Mouse (Mus musculus) stomach, embryonic 15.5 days (tissue): ENCODE results near the gene Usp22. TPM values are rescaled to one million over a fixed set of nuclear protein-coding genes. Genes with fewer than 3 reads are reported as not detected.
"Not testable (repeated sequence)": the region's sequence is repeated elsewhere in the genome, so short reads cannot be mapped to it uniquely, and the experiment has no call there.

Source experiments
- ATAC-seq: fragments of 200-750 bp; cut with Nextera tagmentation; 2 replicates; pipeline ENCODE4 v1.8.0; 2017; ENCODE audit warnings: low read depth, moderate number of reproducible peaks, moderate TSS enrichment; ENCODE audit not compliant: insufficient read depth, low FRiP score
- H3K27ac ChIP-seq: fragments of 300-500 bp; sonication (generic); 2 replicates; pipeline ENCODE4 v1.5.1; 2015; ENCODE audit warnings: mild to moderate bottlenecking, inconsistent platforms
- H3K27me3 ChIP-seq: fragments of 300-500 bp; sonication (generic); replicated peaks from 2 replicates; pipeline ENCODE4 v1.6.1; 2015; ENCODE audit warnings: inconsistent platforms
- H3K36me3 ChIP-seq: fragments of 300-500 bp; sonication (generic); 2 replicates; pipeline ENCODE4 v1.6.1; 2015; ENCODE audit warnings: inconsistent platforms
- H3K4me1 ChIP-seq: fragments of 300-500 bp; sonication (generic); 2 replicates; pipeline ENCODE4 v1.6.1; 2015; ENCODE audit warnings: inconsistent platforms
- H3K4me2 ChIP-seq: fragments of 300-500 bp; sonication (generic); 2 replicates; pipeline ENCODE4 v1.6.1; 2015; ENCODE audit warnings: mild to moderate bottlenecking, inconsistent platforms
- H3K4me3 ChIP-seq: fragments of 300-500 bp; sonication (generic); replicated peaks from 2 replicates; pipeline ENCODE4 v1.5.1; 2015; ENCODE audit warnings: inconsistent platforms
- H3K9ac ChIP-seq: fragments of 300-500 bp; sonication (generic); 2 replicates; pipeline ENCODE4 v1.6.1; 2015; ENCODE audit warnings: inconsistent platforms
- H3K9me3 ChIP-seq: fragments of 300-500 bp; sonication (generic); 2 replicates; pipeline ENCODE4 v1.6.1; 2016; ENCODE audit warnings: inconsistent platforms
- WGBS: fragments of 180-500 bp; shearing (Covaris S2); methylation state at CpG from one replicate; pipeline ENCODE4 v1.1.7; 2015; 5-methylcytosine and 5-hydroxymethylcytosine counted together
- polyA plus RNA-seq: library from polyadenylated mRNA; unstranded; fragments of >200 nt; fragmentation: Nextera tagmentation; extraction: Ambion mirVana; gene quantifications from 2 replicates; pipeline ENCODE4 v1.2.1, GENCODE M21; 2015

The Usp22 gene
- polyA plus RNA-seq, 1 experiment from 2014 or later, result 92.9 TPM

DNA sequence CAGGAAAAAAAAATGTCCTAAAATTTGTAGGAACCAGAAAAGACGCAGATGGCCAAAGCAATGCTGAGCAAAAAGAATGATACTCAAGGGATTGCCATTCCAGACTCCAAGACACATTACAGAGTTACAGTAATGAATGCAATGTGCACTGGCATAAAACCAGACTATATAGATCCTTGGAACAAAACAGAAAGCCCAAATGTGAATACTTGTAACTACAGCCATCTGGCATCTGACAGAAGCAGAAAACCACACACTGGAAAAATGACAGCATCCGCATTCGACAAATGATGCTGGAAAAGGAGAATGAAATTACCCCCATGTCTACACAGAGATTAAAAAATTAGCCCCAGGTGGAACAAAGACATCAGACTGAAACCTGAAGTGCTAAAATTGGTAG is 5.5 kb upstream of the Usp22 start:
- Histone ChIP-seq H3K4me1 (0 out of 2 replicates have a peak, but pooled peaks cover 4% of the 10 kb centered on the region), H3K27ac (no peak overlapping the region), H3K4me3 (no peak overlapping the region), H3K27me3 (no peaks in the 10 kb centered on the region), H3K36me3 (no peaks in the 10 kb centered on the region), H3K4me2 (no peak overlapping the region), H3K9ac (no peak overlapping the region), H3K9me3 (no peaks in the 10 kb centered on the region)
- WGBS, result 85% methylated on average over 3 of the region's 3 CpGs
- no peak for ATAC-seq

- no peaks in the 10 kb centered on the region for H3K27me3 ChIP-seq
- no peak overlapping the region for H3K4me3 ChIP-seq
- H3K9ac ChIP-seq, result no peak overlapping the region
- 77% methylated on average over 1 of the region's 1 CpGs for WGBS
- H3K27ac ChIP-seq, result no peak overlapping the region
- peaks cover 12% of the 10 kb centered on the region for H3K4me1 ChIP-seq
- H3K36me3 ChIP-seq, result no peaks in the 10 kb centered on the region
- H3K9me3 ChIP-seq, result no peaks in the 10 kb centered on the region
- no peak for ATAC-seq
- H3K4me2 ChIP-seq, result no peak overlapping the region
These were observed 1.5 kb upstream of the Usp22 start for GRCm38 (mm10) chr11:61176321-61176720.

DNA sequence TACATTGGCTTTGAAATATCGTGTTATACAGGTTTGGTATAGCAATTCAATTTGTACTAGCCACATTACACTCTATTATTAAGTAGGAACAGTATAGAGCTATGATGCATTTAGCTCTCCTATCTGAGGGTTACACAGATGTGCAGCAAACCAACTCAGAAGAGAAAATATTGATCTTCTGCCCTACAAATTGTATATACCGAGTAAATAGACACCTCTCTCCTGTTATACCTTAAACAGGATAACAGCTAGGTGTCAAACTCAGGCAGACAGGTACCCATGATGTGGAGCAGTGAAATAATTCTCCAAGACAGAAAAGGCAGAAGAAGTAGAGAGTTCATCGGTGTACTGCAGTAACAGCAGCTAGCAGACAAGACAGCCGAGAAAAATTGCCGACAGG is 923 bp upstream of the Usp22 start:
- Histone ChIP-seq H3K36me3 (no peaks in the 10 kb centered on the region), H3K4me1 (peaks cover 12% of the 10 kb centered on the region), H3K9ac (no peak overlapping the region), H3K27ac (peak overlapping the region; percentile 44; the same call in 1 of the 2 replicates), H3K4me2 (peak overlapping the region; percentile 64), H3K27me3 (no peaks in the 10 kb centered on the region), H3K9me3 (no peaks in the 10 kb centered on the region), H3K4me3 (no peak overlapping the region)
- no peak for ATAC-seq
- 74% methylated on average over 5 of the region's 5 CpGs for WGBS

- peak overlapping the region; percentile 98 for H3K27ac ChIP-seq
- H3K9me3 ChIP-seq, result no peaks in the 10 kb centered on the region
- H3K4me2 ChIP-seq, result peak overlapping the region; percentile 75
- peak overlapping the region; percentile 100 for H3K9ac ChIP-seq
- ATAC-seq, result peak; percentile 3; the same call in 1 of the 2 replicates
- peak overlapping the region; percentile 98 for H3K4me3 ChIP-seq
- peaks cover 12% of the 10 kb centered on the region for H3K4me1 ChIP-seq
- H3K27me3 ChIP-seq, result no peaks in the 10 kb centered on the region
- no peaks in the 10 kb centered on the region for H3K36me3 ChIP-seq
- WGBS, result under 1% methylated on average over 27 of the region's 28 CpGs
These were observed 499 bp downstream of the Usp22 start for GRCm38 (mm10) chr11:61174291-61174820.

DNA sequence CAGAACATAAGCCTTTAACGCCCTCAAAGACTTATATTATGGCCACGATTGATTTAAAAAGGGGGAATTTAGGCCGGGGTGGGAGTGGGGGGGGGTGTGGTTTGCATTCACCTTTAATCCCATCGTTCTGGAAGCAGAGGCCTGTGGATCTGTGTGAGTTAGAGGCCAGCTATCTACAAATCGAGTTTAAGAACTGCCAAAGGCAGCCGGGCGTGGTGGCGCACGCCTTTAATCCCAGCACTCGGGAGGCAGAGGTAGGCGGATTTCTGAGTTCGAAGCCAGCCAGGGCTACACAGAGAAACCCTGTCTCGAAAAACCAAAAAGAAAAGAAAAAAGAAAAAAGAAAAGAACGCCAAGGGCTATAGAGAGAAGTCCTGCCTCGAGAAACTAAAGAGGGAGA is 1.4 kb downstream of the Usp22 start:
- not testable (repeated sequence) for H3K9me3 ChIP-seq, H3K27ac ChIP-seq, ATAC-seq, H3K27me3 ChIP-seq, H3K9ac ChIP-seq, H3K36me3 ChIP-seq
- WGBS, result 29% methylated on average over 15 of the region's 15 CpGs
- peaks cover 12% of the 10 kb centered on the region for H3K4me1 ChIP-seq
- H3K4me2 ChIP-seq, result peak overlapping the region; percentile 75
- peak overlapping the region; percentile 98 for H3K4me3 ChIP-seq

DNA sequence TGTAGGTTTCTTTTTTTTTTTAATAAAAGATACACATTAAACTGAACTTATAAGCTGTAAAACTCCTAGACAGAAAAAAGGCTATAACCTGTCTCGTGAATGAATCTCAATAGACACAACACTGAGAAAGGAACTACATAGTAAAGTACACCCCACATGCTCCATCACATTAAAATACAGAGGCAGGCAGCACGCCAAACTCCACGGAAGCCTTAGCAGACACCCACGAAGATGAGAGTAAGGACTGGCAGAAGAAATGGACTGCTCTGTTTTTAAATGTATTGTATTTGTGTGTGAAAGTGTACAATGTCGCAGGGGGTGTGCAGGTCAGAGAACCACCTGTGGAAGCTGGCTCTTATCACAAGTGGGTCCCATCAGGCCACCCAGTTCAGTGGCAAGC is 4.7 kb downstream of the Usp22 start:
- Histone ChIP-seq H3K4me3 (no peak overlapping the region), H3K36me3 (peaks cover 25% of the 10 kb centered on the region), H3K4me1 (peaks cover 8% of the 10 kb centered on the region), H3K9me3 (no peaks in the 10 kb centered on the region), H3K9ac (no peak overlapping the region), H3K27me3 (no peaks in the 10 kb centered on the region), H3K27ac (no peak overlapping the region), H3K4me2 (no peak overlapping the region)
- ATAC-seq, result no peak
- WGBS, result 77% methylated on average over 5 of the region's 5 CpGs

DNA sequence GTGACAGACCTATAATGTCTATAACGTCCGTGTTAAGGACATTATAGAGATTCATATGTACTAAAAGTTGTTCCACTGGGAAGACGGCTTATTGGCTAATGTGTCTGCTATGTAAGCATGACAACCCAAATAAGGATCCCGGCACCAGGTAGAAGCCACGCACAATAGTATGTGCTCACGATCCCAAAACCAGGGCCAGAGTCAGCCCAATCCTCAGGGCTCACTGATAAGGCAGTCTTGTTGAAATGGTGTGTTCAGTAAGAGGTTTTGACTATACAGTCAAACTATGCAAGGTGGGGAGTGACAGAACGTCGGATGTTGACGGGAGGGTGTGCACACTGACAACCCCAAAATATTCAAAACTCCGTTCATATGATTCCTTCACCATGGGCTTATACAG is 10.0 kb downstream of the Usp22 start:
- H3K9me3 ChIP-seq, result no peaks in the 10 kb centered on the region
- H3K27me3 ChIP-seq, result no peaks in the 10 kb centered on the region
- whole genome bisulfite sequencing, result 93% methylated on average over 10 of the region's 10 CpGs
- H3K4me1 ChIP-seq, result no peaks in the 10 kb centered on the region
- no peak overlapping the region for H3K4me2 ChIP-seq
- no peak overlapping the region for H3K9ac ChIP-seq
- ATAC-seq, result no peak
- H3K4me3 ChIP-seq, result no peak overlapping the region
- H3K27ac ChIP-seq, result no peak overlapping the region
- peaks cover 67% of the 10 kb centered on the region for H3K36me3 ChIP-seq

DNA sequence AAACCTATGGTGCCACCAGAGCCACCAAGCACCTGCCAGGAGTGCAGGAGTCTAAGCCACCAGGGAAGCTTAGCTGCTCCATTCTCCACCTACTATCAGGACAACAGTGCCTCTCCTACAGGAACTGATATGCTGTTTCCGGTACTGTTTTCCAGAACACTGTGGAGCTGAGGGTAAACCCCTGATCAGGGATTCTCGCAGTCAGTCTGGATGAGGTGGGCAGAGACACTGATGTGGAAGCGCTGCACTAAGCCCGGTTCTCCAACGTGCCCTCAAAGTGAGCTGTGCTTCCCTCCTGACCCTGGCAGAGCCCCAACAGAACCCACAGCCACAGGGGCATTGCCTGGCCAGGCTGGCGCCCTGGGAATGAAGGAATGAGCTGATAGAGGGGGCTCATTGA is 10.5 kb downstream of the Usp22 start:
- Histone ChIP-seq H3K4me2 (no peak overlapping the region), H3K4me1 (no peaks in the 10 kb centered on the region), H3K27ac (no peak overlapping the region), H3K9me3 (no peaks in the 10 kb centered on the region), H3K4me3 (no peak overlapping the region), H3K27me3 (no peaks in the 10 kb centered on the region), H3K9ac (no peak overlapping the region), H3K36me3 (peaks cover 72% of the 10 kb centered on the region)
- no peak for ATAC-seq
- 92% methylated on average over 6 of the region's 6 CpGs for WGBS

DNA sequence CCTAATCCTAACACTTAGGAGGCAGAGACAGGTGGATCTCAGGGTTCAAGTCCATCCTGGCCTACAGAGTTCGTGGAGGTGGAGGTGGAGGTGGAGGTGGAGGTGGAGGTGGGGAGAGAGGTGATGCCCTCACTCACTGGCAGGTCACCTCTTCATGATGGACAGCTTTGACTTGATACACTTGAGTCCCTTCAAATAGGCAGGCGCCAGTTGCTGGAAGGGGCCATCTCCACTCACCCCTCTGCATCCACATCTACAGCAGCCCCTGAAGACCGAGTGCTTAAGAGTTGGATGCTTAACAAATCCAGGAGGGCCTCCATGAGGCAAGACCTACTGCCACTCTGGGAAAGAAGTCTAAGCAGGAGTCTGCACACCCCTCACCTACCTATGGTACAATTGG is 11.5 kb downstream of the Usp22 start:
- ATAC-seq, result no peak
- H3K9ac ChIP-seq, result no peak overlapping the region
- no peak overlapping the region for H3K4me3 ChIP-seq
- no peak overlapping the region for H3K4me2 ChIP-seq
- H3K27me3 ChIP-seq, result no peaks in the 10 kb centered on the region
- H3K36me3 ChIP-seq, result peaks cover 82% of the 10 kb centered on the region
- H3K4me1 ChIP-seq, result no peaks in the 10 kb centered on the region
- H3K27ac ChIP-seq, result no peak overlapping the region
- WGBS, result 87% methylated on average over 3 of the region's 3 CpGs
- H3K9me3 ChIP-seq, result no peaks in the 10 kb centered on the region

- no peak for ATAC-seq
- H3K4me1 ChIP-seq, result no peaks in the 10 kb centered on the region
- H3K36me3 ChIP-seq, result peaks cover 81% of the 10 kb centered on the region
- H3K4me2 ChIP-seq, result no peak overlapping the region
- H3K9me3 ChIP-seq, result no peaks in the 10 kb centered on the region
- no peak overlapping the region for H3K27ac ChIP-seq
- H3K9ac ChIP-seq, result no peak overlapping the region
- H3K27me3 ChIP-seq, result no peaks in the 10 kb centered on the region
- 95% methylated on average over 14 of the region's 14 CpGs for WGBS
- no peak overlapping the region for H3K4me3 ChIP-seq
These were observed 12.1 kb downstream of the Usp22 start for GRCm38 (mm10) chr11:61162776-61163175.

DNA sequence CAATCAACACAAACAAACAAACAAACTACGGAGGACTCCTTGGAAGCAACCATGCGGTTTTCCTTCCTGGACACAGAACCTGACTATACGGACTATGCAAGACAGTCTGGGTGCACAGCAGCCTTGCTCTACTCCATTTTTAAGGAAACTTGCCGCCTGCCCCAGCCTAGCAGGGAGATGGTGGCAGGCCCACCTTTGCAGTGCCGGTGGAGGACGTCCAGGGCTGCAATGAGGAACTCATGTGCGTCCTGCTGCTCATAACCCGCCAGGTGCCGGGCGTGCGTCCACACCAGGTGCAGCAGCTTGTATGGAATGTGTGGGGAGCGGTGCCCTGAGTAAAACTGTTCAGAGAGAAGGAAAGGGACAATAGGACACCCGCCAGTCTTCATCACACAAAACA is 13.7 kb downstream of the Usp22 start:
- Histone ChIP-seq H3K4me2 (no peak overlapping the region), H3K36me3 (peaks cover 81% of the 10 kb centered on the region), H3K4me3 (no peak overlapping the region), H3K9me3 (no peaks in the 10 kb centered on the region), H3K4me1 (no peaks in the 10 kb centered on the region), H3K27me3 (no peaks in the 10 kb centered on the region), H3K27ac (no peak overlapping the region), H3K9ac (no peak overlapping the region)
- ATAC-seq, result no peak
- 88% methylated on average over 13 of the region's 13 CpGs for WGBS

- Histone ChIP-seq H3K36me3 (peaks cover 84% of the 10 kb centered on the region), H3K4me2 (no peak overlapping the region), H3K4me3 (no peak overlapping the region), H3K27ac (no peak overlapping the region), H3K9me3 (no peaks in the 10 kb centered on the region), H3K27me3 (no peaks in the 10 kb centered on the region), H3K4me1 (no peaks in the 10 kb centered on the region), H3K9ac (no peak overlapping the region)
- ATAC-seq, result no peak
- WGBS, result 76% methylated on average over 11 of the region's 11 CpGs
These were observed 14.8 kb downstream of the Usp22 start for GRCm38 (mm10) chr11:61159796-61160732.
